Mouse (Mus musculus): Measurements from ENCODE around the gene Racgap1.
A peak's percentile ranks its signal among the peaks of the same experiment; 100 is the strongest.

Racgap1 gene

DNA sequence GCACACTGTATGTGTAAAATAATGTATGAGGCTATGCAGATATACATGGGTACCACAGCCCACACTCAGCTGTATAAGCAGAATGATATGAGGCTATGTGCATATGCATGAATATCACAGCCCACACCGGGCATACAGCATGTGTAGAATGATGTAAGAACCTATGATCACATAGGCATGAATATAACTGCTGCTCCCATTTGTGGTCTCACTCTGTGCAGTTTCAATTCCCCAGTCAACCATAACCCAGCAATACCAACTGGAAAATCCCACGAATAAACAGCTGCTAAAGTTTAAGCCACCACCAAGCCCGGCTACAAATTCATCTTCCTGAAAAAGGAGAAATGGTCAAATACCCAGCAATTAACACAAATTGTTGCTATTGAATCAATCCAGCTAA, 32.9 kb downstream of the Racgap1 start:
- DNase-seq (ENCODE audit: low spot score) = no peak

DNA sequence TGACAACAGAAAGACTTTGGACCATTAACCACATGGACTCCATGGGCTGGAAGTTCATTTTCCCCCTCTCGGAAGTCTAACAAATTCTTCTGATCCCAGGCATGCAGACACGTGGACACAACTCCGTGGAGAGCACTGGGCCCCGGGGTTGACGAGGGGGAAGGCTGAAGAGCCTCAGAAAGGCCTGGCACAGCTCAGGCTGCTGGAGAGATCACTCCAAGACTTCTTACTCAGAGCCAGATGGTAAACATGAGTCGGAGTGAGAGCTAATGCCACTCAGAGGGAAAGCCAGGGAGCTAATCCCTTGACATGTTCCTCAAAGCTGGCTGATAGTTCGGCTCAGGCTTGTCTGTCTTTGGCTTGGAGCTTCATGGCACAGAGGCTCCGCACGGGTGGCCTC, 36.2 kb downstream of the Racgap1 start:
- no peak for DNase-seq (ENCODE audit: low spot score)

DNA sequence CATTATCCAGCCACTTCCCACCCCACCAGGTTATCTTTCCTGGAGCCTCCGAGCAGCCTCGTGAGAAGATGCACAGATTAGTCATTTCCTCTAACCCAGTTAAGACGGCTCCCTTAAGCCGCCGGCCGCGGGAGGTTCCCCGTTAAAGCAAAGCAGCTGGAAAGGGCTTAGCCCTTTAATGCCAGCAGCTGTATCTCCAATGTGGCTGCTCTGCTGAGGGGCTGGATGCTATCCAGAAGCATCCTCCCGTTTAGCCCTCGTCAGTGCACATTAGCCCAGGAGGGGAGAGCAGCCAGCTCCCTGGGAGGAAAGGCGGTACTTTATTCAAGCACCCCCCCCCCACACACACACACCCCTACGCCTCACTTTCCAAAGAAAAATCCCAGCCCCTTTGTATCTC, 36.7 kb downstream of the Racgap1 start:
- no peak for DNase-seq (ENCODE audit: low spot score)

DNA sequence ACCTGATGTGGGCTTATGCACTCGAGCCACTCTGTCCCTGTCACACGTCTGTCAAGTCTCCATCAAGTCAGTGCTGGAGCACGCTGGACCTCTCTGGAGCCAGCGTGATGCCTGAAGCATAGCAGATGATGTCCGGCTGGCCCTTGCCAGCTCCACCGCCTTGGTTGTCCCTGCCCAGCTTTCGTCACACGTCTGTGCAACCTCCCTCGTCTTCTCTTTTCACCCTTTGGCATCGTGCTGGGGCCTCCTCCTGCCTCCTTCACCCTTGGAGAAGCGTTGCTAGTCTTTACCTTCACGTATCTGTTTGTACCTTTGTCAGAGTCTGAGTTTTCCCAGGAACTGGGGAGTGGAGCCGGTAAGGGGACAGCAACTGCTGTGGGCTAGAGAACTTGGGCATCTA, 37.2 kb downstream of the Racgap1 start:
- DNase-seq (ENCODE audit: low spot score) = no peak

DNA sequence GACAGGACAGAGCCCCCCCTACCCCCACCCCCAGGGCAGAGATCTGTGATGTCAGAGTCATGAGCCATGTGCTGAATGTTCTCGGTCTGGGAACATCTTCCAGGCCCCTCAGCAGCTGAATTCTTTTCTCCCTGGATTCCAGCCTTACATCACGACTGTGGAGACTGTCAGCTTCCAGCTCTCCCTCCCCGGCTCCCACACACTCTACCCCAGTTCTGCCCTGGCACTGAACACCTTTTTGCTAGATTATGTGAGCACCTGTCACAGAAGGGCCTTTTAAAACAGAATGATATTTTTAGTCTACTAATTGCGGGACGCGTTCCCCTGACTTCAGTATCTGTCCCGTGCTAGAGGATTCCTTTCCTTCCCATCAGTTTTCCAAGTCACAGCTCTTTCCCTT, 39.9 kb downstream of the Racgap1 start:
- no peak for DNase-seq (ENCODE audit: low spot score)

DNA sequence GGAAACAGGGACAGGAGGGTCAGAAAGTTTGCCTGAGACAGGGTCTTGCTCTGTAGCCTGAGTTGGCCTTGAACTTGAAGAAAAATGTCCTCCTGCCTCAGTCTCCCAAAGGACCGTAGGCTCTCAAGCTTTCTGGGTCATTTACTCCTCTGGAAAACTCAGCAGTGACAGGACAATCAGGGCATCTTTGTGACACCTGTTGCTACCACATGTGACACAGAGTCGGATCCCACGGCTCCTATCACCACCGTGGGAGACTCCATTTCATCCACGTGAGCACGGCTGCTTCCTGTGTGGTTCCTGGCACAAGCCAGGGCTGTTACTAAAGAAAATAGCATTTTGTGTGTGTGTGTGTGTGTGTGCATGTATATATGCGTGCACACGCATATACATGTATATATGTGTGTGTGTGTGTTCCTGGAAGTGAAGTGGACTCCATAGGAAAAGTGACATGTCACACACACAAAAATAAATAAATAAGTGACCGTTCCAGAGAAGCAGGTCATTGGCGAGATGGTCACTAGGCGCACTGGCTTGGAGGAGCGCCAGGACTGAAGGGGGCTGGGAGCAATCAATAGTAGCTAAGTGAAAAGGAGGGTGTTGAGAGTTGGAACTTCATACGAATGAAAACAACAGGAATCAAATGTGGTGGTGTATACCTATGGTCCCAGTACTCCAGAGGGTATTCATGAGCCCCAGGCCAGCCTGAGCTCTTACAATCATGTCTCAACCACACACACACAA, 42.9 kb downstream of the Racgap1 start:
- no peak for DNase-seq (ENCODE audit: low spot score)

DNA sequence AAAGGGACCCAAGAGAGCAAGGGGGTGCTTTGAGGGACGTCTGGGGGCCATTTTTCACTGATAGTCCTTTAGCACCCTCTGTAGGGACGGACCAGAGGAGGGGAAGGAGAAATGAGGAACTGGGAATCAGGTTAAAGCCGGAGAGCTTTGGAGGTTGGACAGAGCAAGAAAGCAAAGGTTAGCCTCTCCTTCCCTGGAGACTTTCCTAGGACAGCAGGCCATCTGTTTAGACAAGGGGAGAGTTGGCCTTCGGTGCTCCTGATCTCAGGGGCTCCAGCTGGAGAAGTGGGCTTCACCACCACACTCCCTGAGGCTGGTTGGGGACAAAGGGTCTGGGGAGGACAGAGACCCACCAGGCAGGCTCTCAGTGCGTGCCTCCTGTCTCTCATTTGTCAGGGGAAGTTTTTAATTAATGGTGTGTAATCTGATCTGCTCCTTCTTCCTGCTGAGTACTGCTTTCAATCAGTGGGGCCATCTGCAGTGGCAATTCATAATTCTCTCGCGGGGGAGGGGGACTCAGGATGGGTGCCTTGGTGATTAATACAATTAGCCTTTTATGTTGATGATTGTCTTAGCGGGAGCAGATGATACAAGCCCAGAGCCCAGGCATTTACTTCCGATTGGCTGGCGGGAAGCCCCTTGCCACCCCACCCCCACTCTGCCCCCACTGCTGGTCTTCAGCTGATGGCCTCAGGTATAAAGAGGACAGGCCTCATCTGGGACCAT, 43.9 kb downstream of the Racgap1 start:
- no peak for DNase-seq (ENCODE audit: low spot score)

DNA sequence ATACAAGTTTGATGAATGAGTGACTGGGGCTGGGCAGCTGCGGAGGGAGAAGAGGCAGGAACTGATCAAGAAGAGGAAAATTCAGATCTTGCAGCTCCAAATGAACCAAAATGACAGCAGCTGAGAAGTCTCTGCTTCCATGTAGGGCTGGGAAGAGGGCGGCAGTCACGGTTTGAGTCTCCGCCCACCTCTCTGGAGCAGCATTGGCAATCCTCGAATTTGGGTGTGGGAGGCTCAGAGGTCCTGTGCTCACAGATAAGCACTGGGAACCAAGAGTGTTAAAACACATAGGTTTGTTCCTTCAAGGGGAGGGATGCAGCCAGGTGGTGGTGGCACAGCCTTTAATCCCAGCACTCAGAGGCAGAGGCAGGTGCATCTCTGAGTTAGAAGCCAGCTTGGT, 44.9 kb downstream of the Racgap1 start:
- DNase-seq (ENCODE audit: low spot score) = no peak

DNA sequence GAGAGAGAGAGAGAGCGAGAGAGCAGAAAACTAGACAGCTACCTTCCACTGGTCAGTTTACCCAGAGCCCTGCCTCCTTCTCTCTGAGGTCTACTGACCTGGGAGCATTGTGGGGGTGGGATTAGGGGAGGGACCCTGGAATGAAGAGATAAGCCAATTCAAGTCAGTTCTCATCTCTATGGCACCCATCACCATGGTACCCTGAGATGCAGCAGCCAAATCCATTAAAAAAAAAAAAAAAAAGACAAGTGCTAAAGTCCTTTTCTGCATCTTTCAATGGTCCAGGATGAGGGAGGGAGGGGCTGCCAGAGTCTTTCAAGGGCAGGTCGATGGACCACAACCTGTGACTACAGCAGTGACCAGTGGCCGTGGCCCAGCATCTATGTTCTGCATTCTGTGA, 45.9 kb downstream of the Racgap1 start:
- no peak for DNase-seq (ENCODE audit: low spot score)

DNA sequence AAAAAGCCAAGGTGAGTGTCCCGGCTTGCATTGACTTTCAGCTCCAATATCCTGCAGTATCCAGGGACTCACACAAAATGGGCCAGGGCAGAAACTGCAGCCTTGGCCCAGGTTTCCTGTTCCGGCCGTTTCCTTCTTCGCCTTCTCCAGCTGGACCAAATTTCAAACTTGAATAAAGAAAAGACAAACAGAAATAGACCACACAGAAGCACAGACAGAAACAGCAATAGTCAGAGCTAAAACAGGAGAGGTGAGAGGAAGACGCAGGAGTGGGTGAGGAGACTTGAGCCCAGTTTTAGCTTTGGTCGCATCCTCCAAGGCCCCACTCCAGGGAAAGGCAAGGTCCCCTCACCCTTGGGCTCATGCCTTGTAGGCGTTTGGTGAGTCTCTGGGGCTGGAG, 48.2 kb downstream of the Racgap1 start:
- DNase-seq (ENCODE audit: low spot score) = no peak

DNA sequence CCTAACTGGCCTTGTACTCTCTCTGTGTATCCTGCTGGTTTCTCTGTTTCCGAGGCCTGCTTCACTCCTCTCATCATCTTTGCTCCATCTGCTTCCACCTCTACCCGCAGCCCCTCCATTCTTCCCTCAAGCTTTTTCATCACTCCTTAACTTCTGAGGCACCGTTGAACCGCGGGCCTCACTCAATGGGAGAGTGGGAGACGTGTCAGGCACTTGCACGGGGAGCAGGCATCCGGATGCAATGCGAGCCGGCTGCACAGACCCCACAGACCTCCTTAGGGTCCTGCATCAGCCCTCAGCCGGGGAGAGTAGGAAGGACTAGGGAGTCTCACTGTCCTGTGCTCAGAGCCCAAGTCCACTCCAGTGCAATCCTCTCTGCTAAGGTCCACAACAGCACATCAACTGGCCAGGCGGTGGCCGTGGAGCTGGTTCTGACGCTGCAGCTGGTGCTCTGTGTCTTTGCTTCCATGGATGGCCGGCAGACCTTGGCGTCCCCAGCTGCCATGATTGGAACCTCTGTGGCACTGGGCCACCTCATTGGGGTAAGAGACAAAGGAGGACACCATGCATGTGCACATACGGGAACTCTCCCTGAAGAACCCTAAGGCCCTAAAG, 49.1 kb downstream of the Racgap1 start:
- DNase-seq (ENCODE audit: low spot score) = no peak

DNA sequence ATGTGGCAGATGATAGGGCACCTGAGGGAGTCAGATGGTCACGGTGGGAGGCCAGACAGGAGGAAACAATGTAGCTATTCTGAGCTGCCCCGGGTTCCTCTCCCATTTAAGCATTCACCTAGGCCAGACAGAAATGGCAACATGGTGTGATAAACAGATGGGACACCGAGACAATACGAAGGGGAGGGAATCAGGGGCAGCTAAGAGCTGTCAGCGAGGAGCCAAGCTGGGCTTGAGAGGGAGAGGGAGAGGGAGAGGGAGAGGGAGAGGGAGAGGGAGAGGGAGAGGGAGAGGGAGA, 49.7 kb downstream of the Racgap1 start:
- no peak for DNase-seq (ENCODE audit: low spot score)

DNA sequence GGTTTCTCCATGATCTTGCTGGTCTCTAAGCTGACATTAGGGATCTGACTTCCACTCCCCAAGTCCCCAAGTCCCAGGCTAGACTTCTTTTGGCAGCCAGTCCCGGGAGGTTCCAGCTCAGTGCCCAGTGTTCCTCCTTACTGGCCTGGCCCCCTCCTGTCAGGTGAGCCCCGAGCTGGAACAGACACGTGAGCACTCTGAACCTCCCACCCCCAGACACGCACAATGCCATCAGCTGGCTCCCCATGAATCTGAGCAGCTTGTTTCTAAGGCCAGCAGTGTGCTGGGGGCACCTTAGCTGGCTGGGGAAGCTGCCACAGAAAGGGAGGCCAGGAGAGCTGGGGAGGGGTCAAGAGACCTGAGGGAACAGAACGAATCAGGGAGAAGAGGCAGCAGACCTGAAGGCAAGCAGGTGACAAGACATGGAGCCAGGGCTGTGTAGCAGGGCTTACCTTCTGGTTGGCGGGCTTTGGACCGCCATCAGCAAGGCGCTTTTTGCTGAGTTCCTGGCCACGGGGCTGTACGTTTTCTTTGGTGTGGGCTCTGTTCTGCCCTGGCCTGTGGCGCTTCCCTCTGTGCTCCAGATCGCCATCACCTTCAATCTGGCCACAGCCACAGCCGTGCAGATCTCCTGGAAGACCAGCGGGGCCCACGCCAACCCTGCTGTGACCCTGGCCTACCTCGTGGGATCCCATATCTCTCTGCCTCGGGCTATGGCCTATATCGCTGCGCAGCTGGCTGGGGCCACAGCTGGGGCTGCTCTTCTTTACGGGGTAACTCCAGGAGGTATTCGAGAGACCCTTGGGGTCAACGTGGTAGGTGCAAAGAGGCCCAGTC, 50.3 kb downstream of the Racgap1 start, which contains the start of gene Aqp6:
Aqp6 (plus strand) TSS at position 415 of the 837 bp plus-strand sequence.
- no peak for DNase-seq (ENCODE audit: low spot score)

DNA sequence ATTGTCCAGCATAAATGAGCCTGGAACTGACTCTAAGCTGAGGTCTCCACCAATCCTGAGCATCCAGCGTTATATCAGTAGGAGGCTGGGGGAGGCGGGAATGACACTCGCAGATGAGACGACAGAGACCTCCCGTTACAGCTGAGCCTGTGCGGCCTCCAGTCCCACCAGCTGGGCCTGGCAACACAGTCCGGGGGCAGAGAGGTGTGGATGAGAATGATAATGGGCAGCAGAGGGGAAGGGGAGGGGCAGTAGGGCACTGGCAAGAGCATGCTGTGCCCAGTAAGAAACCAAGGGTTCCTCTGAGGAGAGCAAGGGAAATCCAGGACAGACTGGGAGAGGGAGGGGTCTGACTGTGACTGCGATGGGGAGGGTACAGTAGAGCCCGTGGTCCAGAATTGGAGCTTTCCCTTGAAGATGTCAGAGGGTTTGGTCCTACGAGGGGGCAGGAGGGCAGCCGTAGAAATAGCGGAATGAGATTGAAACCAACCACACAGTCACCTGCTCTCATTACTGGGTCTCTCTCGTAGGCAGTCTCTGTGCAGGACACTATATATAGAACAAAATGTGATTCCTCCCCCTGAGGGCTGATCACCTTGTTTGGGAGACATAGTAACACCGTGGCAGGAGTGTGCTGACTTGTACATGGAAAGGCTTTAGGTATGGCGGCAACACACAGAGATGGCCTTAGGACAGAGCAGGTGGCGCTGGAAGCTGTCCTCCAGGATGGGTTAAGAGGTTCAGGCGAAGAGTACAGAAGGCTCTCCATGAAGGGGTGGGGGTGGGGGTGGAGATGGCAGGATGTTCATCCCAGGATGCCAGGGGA, 52.0 kb downstream of the Racgap1 start:
- DNase-seq (ENCODE audit: low spot score) = no peak

DNA sequence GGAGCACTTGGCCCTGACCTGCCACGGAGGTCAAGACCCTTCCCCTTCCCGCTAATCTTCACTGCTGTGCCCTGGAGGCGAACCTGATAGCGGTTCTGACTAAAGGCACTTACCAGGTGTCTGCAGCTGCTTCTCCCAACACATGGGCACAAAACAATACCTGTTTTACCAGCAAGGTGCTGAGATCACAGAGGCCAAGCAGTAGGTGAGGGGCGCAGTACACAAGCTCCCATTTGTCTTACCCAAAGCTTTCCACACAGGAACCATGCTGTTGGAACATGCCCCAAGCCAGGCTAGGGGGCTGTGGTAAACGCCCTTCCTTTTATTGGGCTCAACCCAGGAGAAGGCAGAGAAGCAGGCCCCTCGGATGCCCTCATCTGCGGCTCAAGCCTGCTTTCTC, 53.9 kb downstream of the Racgap1 start:
- DNase-seq (ENCODE audit: low spot score) = no peak

DNA sequence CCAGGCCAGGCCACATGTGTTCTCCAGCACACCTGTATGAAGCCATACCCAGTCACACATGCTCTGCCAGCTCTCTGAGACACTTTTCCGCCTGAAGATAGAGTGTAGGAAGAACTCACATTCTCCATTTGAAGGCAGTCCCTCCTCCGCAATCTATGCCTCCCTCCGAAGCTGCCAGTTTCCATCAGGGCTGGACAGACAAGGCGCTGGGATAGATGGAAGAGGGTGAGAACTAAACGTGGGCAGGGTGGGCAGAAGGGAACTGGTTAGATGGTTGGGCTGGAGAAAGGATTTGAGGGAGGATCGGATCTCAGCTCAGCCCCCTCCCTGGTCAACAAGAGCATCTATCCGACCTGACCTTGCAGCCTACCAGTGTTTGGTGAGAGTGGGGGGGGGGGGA, 54.6 kb downstream of the Racgap1 start:
- no peak for DNase-seq (ENCODE audit: low spot score)

DNA sequence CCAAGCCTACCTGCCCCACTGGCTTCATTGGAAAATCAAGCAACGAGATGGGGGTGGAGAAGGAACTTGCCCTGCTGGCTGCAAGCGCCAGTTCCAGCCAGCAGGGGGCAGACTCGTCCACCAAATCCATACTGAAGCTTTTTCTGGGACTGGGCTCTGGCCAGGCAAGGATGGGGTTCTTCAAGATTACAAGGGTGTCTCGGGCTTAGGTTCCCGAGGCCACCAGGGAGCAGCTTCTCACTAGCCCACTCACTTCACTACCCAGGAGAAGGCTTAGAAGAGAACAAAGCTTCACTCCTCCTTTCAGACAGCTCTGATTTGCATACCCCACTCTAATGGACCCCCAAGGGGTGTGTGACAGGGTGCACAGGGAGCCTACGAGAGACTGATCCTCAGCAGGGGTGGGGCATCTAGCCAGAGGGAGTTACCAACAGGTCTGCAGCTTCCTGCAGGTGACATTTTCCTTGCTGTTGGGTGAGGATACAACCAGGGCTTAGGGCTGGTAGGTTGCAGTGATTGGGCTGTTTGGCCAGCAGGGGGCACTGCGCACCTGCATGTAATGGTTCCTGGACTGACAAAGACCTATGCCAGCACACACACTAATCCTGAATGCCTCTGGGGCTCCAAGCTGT, 55.3 kb downstream of the Racgap1 start:
- DNase-seq (ENCODE audit: low spot score) = peak; percentile 60

DNA sequence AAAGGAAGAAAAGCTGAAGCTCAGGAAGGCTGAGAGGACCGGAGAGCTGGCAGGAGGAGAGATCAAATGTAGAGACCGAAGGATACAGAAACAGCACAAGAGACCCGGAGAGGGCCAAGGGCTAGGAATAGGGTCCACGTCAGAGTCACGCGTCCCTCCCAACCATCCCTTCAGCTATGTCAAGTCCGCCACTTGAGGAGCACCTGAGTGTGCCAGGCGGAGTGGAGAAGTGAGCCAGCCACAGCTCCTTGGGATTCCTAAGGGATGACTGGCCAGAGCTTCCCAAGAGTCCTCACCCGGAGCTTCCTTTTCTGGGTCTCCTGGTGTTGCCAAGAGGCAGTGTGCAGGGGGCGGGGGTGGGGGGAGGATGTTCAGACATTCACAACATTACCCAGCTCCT, 56.5 kb downstream of the Racgap1 start:
- no peak for DNase-seq (ENCODE audit: low spot score)

DNA sequence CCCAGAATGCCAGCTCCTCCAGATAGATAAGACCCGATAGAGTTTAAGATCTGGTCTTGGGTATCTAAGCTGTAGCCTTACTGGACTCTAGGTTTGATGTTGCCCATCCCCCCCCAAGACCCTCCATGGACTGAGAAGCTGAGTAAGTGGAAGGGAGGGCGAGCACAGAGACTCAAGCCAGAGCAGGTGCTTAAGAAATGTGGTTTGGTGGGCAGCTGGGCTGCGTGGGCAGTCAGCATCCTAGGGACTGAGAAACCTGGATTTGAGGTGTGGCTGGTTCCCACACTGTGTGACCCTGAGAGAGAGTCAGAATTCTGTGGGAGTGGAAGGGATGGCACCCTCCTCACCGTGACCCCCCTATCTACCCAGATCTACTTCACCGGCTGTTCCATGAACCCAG, 58.6 kb downstream of the Racgap1 start:
- no peak for DNase-seq (ENCODE audit: low spot score)

DNA sequence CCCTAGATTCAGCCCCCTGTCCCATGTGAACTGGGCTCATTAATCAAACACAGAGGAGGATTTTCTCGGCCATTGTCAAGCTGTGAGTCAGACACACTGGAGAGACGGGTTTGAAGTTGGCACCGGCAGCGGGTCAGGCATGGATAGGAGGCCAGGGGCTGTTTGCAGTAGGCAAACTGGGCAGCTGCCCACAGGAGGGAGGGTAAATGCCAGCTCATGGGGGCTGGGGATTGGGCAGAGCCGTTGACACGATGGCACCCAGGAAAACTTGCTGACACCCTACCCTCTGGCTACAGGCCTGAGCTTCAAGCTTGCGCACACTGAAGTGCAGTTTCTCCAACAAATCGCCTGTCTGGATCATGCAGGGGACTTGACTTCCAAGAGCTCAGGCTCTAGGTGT, 59.3 kb downstream of the Racgap1 start:
- DNase-seq (ENCODE audit: low spot score) = no peak

DNA sequence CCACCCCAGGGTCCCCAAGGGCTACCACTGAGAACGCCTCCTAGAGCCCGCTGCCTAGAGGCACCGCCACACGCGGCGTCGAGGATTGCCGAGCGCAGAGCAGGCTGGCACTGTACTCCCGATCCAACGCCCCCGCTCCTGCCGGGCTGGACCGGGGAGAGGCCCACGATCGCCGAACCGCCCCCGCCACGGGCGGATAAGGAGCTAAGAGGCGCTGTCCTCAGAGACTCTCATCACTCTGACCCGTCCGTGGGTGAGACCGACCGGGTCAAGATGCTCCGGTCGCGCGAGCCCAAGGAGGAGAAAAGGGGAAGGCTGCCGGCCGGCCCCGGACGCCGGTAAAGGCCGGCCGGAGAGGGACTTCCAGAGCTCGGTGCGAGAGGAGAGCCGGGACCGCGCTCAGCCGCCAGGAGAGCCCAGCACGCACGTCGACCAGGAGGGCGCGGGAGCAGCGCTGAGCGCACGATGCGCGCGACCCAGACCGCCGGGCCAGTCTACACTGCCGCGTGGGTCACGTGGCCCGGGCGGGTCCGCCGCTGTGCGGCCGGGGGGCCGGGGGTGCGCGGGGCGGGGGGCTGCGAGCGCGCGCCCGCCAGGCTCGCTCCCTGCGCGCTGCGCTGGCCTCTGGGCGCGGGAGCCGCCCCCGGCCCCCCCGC, 60.9 kb downstream of the Racgap1 start, which contains the start of gene Aqp5:
Aqp5 (plus strand) TSS at position 354 of the 656 bp plus-strand sequence.
- no peak for DNase-seq (ENCODE audit: low spot score)
